Mouse (Mus musculus): Measurements from ENCODE around the gene Smad5.

Smad5 gene

GRCm38 (mm10) chr13:56703222-56703870 lies 536 bp downstream of the Smad5 start:
- peak; percentile 88 for DNase-seq

GRCm38 (mm10) chr13:56703871-56704321 lies 1.1 kb downstream of the Smad5 start:
- DNase-seq = peak in 1 of 2 experiments; percentile 32

- no peak for DNase-seq
Observed at GRCm38 (mm10) chr13:56704596-56704995, 1.8 kb downstream of the Smad5 start.

GRCm38 (mm10) chr13:56707111-56707510 lies 4.3 kb downstream of the Smad5 start:
- peak; percentile 63 to 81 for DNase-seq

GRCm38 (mm10) chr13:56707606-56708005 lies 4.8 kb downstream of the Smad5 start:
- DNase-seq = peak in 1 of 2 experiments; percentile 43

GRCm38 (mm10) chr13:56710620-56711019 lies 7.8 kb downstream of the Smad5 start:
- DNase-seq = peak in 1 of 2 experiments; percentile 24

- DNase-seq = no peak
Observed at GRCm38 (mm10) chr13:56712221-56712620, 9.4 kb downstream of the Smad5 start.

GRCm38 (mm10) chr13:56726551-56726950 lies 23.7 kb downstream of the Smad5 start:
- DNase-seq = no peak

- no peak for DNase-seq
Observed at GRCm38 (mm10) chr13:56729046-56729445, 26.2 kb downstream of the Smad5 start.

GRCm38 (mm10) chr13:56734617-56735016 lies 31.8 kb downstream of the Smad5 start:
- DNase-seq = no peak

- peak; percentile 55 to 61 for DNase-seq
Observed at GRCm38 (mm10) chr13:56735212-56735875, 32.5 kb downstream of the Smad5 start.

GRCm38 (mm10) chr13:56739556-56739955 lies 36.7 kb downstream of the Smad5 start:
- no peak for DNase-seq

- DNase-seq = no peak
Observed at GRCm38 (mm10) chr13:56740496-56740895, 37.7 kb downstream of the Smad5 start.

- no peak for DNase-seq
Observed at GRCm38 (mm10) chr13:56741691-56742090, 38.9 kb downstream of the Smad5 start.

- no peak for DNase-seq
Observed at GRCm38 (mm10) chr13:56742325-56742901, 39.6 kb downstream of the Smad5 start.

- peak in 1 of 2 experiments; percentile 31 for DNase-seq
Observed at GRCm38 (mm10) chr13:56746739-56747532, 44.1 kb downstream of the Smad5 start.

GRCm38 (mm10) chr13:56747554-56747953 lies 44.7 kb downstream of the Smad5 start:
- peak; percentile 35 to 65 for DNase-seq

- DNase-seq = no peak
Observed at GRCm38 (mm10) chr13:56749377-56749776, 46.6 kb downstream of the Smad5 start.

GRCm38 (mm10) chr13:56751774-56752173 lies 49.0 kb downstream of the Smad5 start:
- no peak for DNase-seq

- peak in 1 of 2 experiments; percentile 19 for DNase-seq
Observed at GRCm38 (mm10) chr13:56752474-56753191, 49.8 kb downstream of the Smad5 start.

GRCm38 (mm10) chr13:56753192-56753951 lies 50.6 kb downstream of the Smad5 start, which contains the start of gene Gm45623:
Gm45623 (minus strand) TSS chr13:56753827.
- peak in 1 of 2 experiments; percentile 44 for DNase-seq
